Mouse (Mus musculus): Measurements from ENCODE around the gene Asna1. TPM values are rescaled to one million over a fixed set of nuclear protein-coding genes. Genes with fewer than 3 reads are reported as not detected.
A peak's percentile ranks its signal among the peaks of the same experiment; 100 is the strongest.

Asna1 gene
- total RNA-seq, 1 experiment: 237 TPM

- no peak for DNase-seq (ENCODE audit: low read depth, low spot score)
- peak overlapping the region; percentile 58 for H3K27ac ChIP-seq (ENCODE audit: insufficient read depth, low read depth, low read length, poor library complexity, severe bottlenecking)
- in situ Hi-C loops (cut with MboI; ENCODE audit: low sequenced_read_pairs in 2 of 2, unreplicated experiment in 2 of 2): no loop called here
- TF ChIP-seq ZNF384 (IDR thresholded peaks at IDR 0.05; ENCODE audit: low read depth, low read length) (no peak), CHD2 (IDR thresholded peaks at IDR 0.05; ENCODE audit: low read depth, low read length) (no peak), HCFC1 (IDR thresholded peaks at IDR 0.05; ENCODE audit: borderline replicate concordance, insufficient read depth, low read length) (no peak), ZC3H11A (IDR thresholded peaks at IDR 0.05; ENCODE audit: borderline replicate concordance, low read depth, low read length) (no peak), MAFK (IDR thresholded peaks at IDR 0.05; ENCODE audit: insufficient read depth, low read depth, low read length) (no peak)
- peaks cover 49% of the 10 kb centered on the region for H3K36me3 ChIP-seq (ENCODE audit: control insufficient read depth, insufficient read depth, low read length, poor library complexity, severe bottlenecking)
- H3K9ac ChIP-seq (ENCODE audit: insufficient read depth, low read depth, low read length, poor library complexity, severe bottlenecking): peak overlapping the region; percentile 56; the same call in 1 of the 2 replicates
- H3K4me3 ChIP-seq (ENCODE audit: insufficient read depth in 1 of 2, low read depth in 1 of 2, low read length in 2 of 2, poor library complexity in 1 of 2, severe bottlenecking in 1 of 2): no peak overlapping the region; a peak in 1 of 4 replicates
- H3K4me1 ChIP-seq (ENCODE audit: control insufficient read depth in 2 of 2, insufficient read depth in 2 of 2, low read length in 2 of 2, poor library complexity in 1 of 2): peaks cover 4 to 8% of the 10 kb centered on the region in 2 experiments; a peak in 2 of 4 replicates
- H3K9me3 ChIP-seq (ENCODE audit: control insufficient read depth, insufficient read depth, low read depth, low read length): no peaks in the 10 kb centered on the region
These were observed 3.5 kb downstream of the Asna1 start for GRCm38 (mm10) chr8:85021514-85022055.

- no peak for TF ChIP-seq CHD2 (IDR thresholded peaks at IDR 0.05; ENCODE audit: low read depth, low read length)
- no peak for TF ChIP-seq ZNF384 (IDR thresholded peaks at IDR 0.05; ENCODE audit: low read depth, low read length)
- no peak for TF ChIP-seq ZC3H11A (IDR thresholded peaks at IDR 0.05; ENCODE audit: borderline replicate concordance, low read depth, low read length)
- no peak for TF ChIP-seq MAFK (IDR thresholded peaks at IDR 0.05; ENCODE audit: insufficient read depth, low read depth, low read length)
- TF ChIP-seq HCFC1 (IDR thresholded peaks at IDR 0.05; ENCODE audit: borderline replicate concordance, insufficient read depth, low read length): no peak
- in situ Hi-C loops (cut with MboI; ENCODE audit: low sequenced_read_pairs in 2 of 2, unreplicated experiment in 2 of 2): no loop called here
- no peak for DNase-seq (ENCODE audit: low read depth, low spot score)
- H3K4me3 ChIP-seq (ENCODE audit: insufficient read depth in 1 of 2, low read depth in 1 of 2, low read length in 2 of 2, poor library complexity in 1 of 2, severe bottlenecking in 1 of 2): no peak overlapping the region
- no peak overlapping the region for H3K27ac ChIP-seq (ENCODE audit: insufficient read depth, low read depth, low read length, poor library complexity, severe bottlenecking)
- H3K4me1 ChIP-seq (ENCODE audit: control insufficient read depth in 2 of 2, insufficient read depth in 2 of 2, low read length in 2 of 2, poor library complexity in 1 of 2): peaks cover 2 to 11% of the 10 kb centered on the region in 2 experiments; a peak in 2 of 4 replicates
- peaks cover 35% of the 10 kb centered on the region for H3K36me3 ChIP-seq (ENCODE audit: control insufficient read depth, insufficient read depth, low read length, poor library complexity, severe bottlenecking)
- no peak overlapping the region for H3K9ac ChIP-seq (ENCODE audit: insufficient read depth, low read depth, low read length, poor library complexity, severe bottlenecking)
- no peaks in the 10 kb centered on the region for H3K9me3 ChIP-seq (ENCODE audit: control insufficient read depth, insufficient read depth, low read depth, low read length)
These were observed 7.9 kb downstream of the Asna1 start for GRCm38 (mm10) chr8:85017209-85017608.

GRCm38 (mm10) chr8:85016724-85017123, 8.4 kb downstream of the Asna1 start:
- no peak for DNase-seq (ENCODE audit: low read depth, low spot score)
- TF ChIP-seq HCFC1 (IDR thresholded peaks at IDR 0.05; ENCODE audit: borderline replicate concordance, insufficient read depth, low read length) (no peak), CHD2 (IDR thresholded peaks at IDR 0.05; ENCODE audit: low read depth, low read length) (no peak), ZC3H11A (IDR thresholded peaks at IDR 0.05; ENCODE audit: borderline replicate concordance, low read depth, low read length) (no peak), ZNF384 (IDR thresholded peaks at IDR 0.05; ENCODE audit: low read depth, low read length) (no peak), MAFK (IDR thresholded peaks at IDR 0.05; ENCODE audit: insufficient read depth, low read depth, low read length) (no peak)
- no peak overlapping the region for H3K9ac ChIP-seq (ENCODE audit: insufficient read depth, low read depth, low read length, poor library complexity, severe bottlenecking)
- H3K4me1 ChIP-seq (ENCODE audit: control insufficient read depth in 2 of 2, insufficient read depth in 2 of 2, low read length in 2 of 2, poor library complexity in 1 of 2): peaks cover 2 to 11% of the 10 kb centered on the region in 2 experiments; a peak in 2 of 4 replicates
- peaks cover 31% of the 10 kb centered on the region for H3K36me3 ChIP-seq (ENCODE audit: control insufficient read depth, insufficient read depth, low read length, poor library complexity, severe bottlenecking)
- no peaks in the 10 kb centered on the region for H3K9me3 ChIP-seq (ENCODE audit: control insufficient read depth, insufficient read depth, low read depth, low read length)
- H3K27ac ChIP-seq (ENCODE audit: insufficient read depth, low read depth, low read length, poor library complexity, severe bottlenecking): no peak overlapping the region
- H3K4me3 ChIP-seq (ENCODE audit: insufficient read depth in 1 of 2, low read depth in 1 of 2, low read length in 2 of 2, poor library complexity in 1 of 2, severe bottlenecking in 1 of 2): no peak overlapping the region
- in situ Hi-C loops (cut with MboI; ENCODE audit: low sequenced_read_pairs in 2 of 2, unreplicated experiment in 2 of 2): no loop called here

GRCm38 (mm10) chr8:85014431-85014830, 10.7 kb downstream of the Asna1 start, which contains the start of gene Best2:
TSS of gene Best2 (minus strand) at chr8:85014531.
- peaks cover 19% of the 10 kb centered on the region for H3K36me3 ChIP-seq (ENCODE audit: control insufficient read depth, insufficient read depth, low read length, poor library complexity, severe bottlenecking)
- no peaks in the 10 kb centered on the region for H3K9me3 ChIP-seq (ENCODE audit: control insufficient read depth, insufficient read depth, low read depth, low read length)
- no peak within 1 kb of the TSS for H3K27ac ChIP-seq (ENCODE audit: insufficient read depth, low read depth, low read length, poor library complexity, severe bottlenecking)
- in situ Hi-C loops (cut with MboI; ENCODE audit: low sequenced_read_pairs in 2 of 2, unreplicated experiment in 2 of 2): no loop called here
- H3K4me1 ChIP-seq (ENCODE audit: control insufficient read depth in 2 of 2, insufficient read depth in 2 of 2, low read length in 2 of 2, poor library complexity in 1 of 2): peaks cover 2 to 10% of the 10 kb centered on the region in 2 experiments; a peak in 2 of 4 replicates
- H3K9ac ChIP-seq (ENCODE audit: insufficient read depth, low read depth, low read length, poor library complexity, severe bottlenecking): no peak within 1 kb of the TSS; the same call in 1 of the 2 replicates
- H3K4me3 ChIP-seq (ENCODE audit: insufficient read depth in 1 of 2, low read depth in 1 of 2, low read length in 2 of 2, poor library complexity in 1 of 2, severe bottlenecking in 1 of 2): peak within 1 kb of the TSS; percentile 53 to 63; a peak in 3 of 4 replicates
- no peak for DNase-seq (ENCODE audit: low read depth, low spot score)
- TF ChIP-seq ZNF384 (IDR thresholded peaks at IDR 0.05; ENCODE audit: low read depth, low read length) (no peak), CHD2 (IDR thresholded peaks at IDR 0.05; ENCODE audit: low read depth, low read length) (no peak), ZC3H11A (IDR thresholded peaks at IDR 0.05; ENCODE audit: borderline replicate concordance, low read depth, low read length) (no peak), HCFC1 (IDR thresholded peaks at IDR 0.05; ENCODE audit: borderline replicate concordance, insufficient read depth, low read length) (no peak), MAFK (IDR thresholded peaks at IDR 0.05; ENCODE audit: insufficient read depth, low read depth, low read length) (no peak)
